In genomic region chr6:88947771-88948170, GRCm38 (mm10) we compare ENCODE assay signal across 17 mouse cellular contexts.
"Had no signal": no experiment of that assay in that cellular context is flagged by ENCODE, and none has a peak within 500 bp of the region (broad histone marks: within the 10 kb centered on the region; RNA-seq: fewer than 3 reads in every experiment).

No protein-coding gene starts in this region.

- H3K27ac ChIP-seq: liver, embryonic 14.5 days; lung, embryonic 15.5 days; macrophage; midbrain, embryonic 13.5 days; midbrain, embryonic 15.5 days; neural tube, embryonic 12.5 days; stomach, embryonic 15.5 days; stomach, postnatal 0 days had no signal

- H3K4me3 ChIP-seq: lung, embryonic 15.5 days; megakaryocyte, embryonic 14.5 days; midbrain, embryonic 13.5 days; midbrain, embryonic 15.5 days; neural tube, embryonic 12.5 days; stomach, embryonic 15.5 days had no signal

- ATAC-seq: lung, postnatal 0 days; midbrain, embryonic 13.5 days; midbrain, embryonic 15.5 days had no signal

- DNase-seq: lung, adult 2 months; lung, postnatal 14 days; lung, postnatal 36 days; right cerebral cortex, postnatal 25 days; thymus, adult 2 months; thymus, postnatal 25 days; thymus, postnatal 4 days had no signal

- H3K4me1 ChIP-seq: lung, embryonic 15.5 days; stomach, embryonic 15.5 days had no signal
